Mouse (Mus musculus) embryonic facial prominence, embryonic 15.5 days (tissue): Measurements from ENCODE around the gene Gsg1l. TPM values are rescaled to one million over a fixed set of nuclear protein-coding genes. Genes with fewer than 3 reads are reported as not detected.

ENCODE experiments used
- ATAC-seq: fragments of 200-750 bp; cut with Nextera tagmentation; 2 replicates; pipeline ENCODE4 v1.8.0; 2017; ENCODE audit warnings: low read depth, moderate TSS enrichment; ENCODE audit not compliant: insufficient number of reproducible peaks, low FRiP score, low TSS enrichment
- H3K27ac ChIP-seq: fragments of 300-500 bp; sonication (generic); replicated peaks from 2 replicates; pipeline ENCODE4 v1.5.1; 2015; ENCODE audit warnings: mild to moderate bottlenecking, inconsistent platforms
- H3K27me3 ChIP-seq: fragments of 300-500 bp; sonication (generic); 2 replicates; pipeline ENCODE4 v1.6.1; 2015; ENCODE audit warnings: inconsistent platforms
- H3K36me3 ChIP-seq: fragments of 300-500 bp; sonication (generic); 2 replicates; pipeline ENCODE4 v1.6.1; 2015; ENCODE audit warnings: mild to moderate bottlenecking, inconsistent platforms
- H3K4me1 ChIP-seq: fragments of 300-500 bp; sonication (generic); 2 replicates; pipeline ENCODE4 v1.6.1; 2015; ENCODE audit warnings: inconsistent platforms
- H3K4me2 ChIP-seq: fragments of 300-500 bp; sonication (generic); replicated peaks from 2 replicates; pipeline ENCODE4 v1.6.1; 2015; ENCODE audit warnings: mild to moderate bottlenecking, inconsistent platforms
- H3K4me3 ChIP-seq: fragments of 300-500 bp; sonication (generic); replicated peaks from 2 replicates; pipeline ENCODE4 v1.5.1; 2015; ENCODE audit warnings: mild to moderate bottlenecking, inconsistent platforms
- H3K9ac ChIP-seq: fragments of 300-500 bp; sonication (generic); 2 replicates; pipeline ENCODE4 v1.6.1; 2015; ENCODE audit warnings: inconsistent platforms
- H3K9me3 ChIP-seq: fragments of 300-500 bp; sonication (generic); replicated peaks from 2 replicates; pipeline ENCODE4 v1.6.1; 2016; ENCODE audit warnings: inconsistent platforms
- WGBS: fragments of 180-500 bp; shearing (Covaris S2); methylation state at CpG from one replicate; pipeline ENCODE4 v1.1.7; 2015; 5-methylcytosine and 5-hydroxymethylcytosine counted together
- polyA plus RNA-seq: library from polyadenylated mRNA; unstranded; fragments of >200 nt; fragmentation: Nextera tagmentation; extraction: Ambion mirVana; gene quantifications from 2 replicates; pipeline ENCODE4 v1.2.1, GENCODE M21; 2015

Gene Gsg1l
- polyA plus RNA-seq, 1 experiment from 2014 or later: 2.6 TPM

DNA sequence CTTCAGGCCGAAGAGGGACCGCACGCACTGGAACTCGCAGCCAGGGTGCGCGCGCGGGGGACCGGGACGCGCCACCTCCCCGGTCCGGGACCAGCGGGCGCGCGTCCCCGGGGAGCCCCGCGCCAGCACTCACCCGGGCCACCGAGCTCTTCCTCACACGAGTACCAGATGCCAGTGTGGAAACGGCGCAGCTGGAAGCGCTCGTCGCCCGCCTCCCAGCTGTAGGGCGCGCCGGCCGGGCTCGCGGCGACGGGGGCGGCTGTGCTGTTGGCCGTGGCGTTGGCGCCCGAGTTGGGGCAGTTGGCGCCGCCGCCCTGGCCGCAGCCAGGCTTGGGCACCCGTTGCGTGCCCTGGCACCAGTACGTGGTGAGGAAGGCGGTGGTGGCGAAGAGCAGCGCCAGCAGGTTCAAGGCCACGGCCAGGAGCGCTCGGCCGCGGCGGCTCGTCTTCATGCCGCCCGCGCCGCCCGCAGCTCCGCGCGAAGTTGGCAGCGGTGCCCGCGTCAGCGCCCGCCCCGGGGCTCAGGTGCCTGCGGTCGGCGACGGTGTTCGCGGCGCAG is 405 bp downstream of the Gsg1l start:
- Histone ChIP-seq H3K4me2 (peak overlapping the region; percentile 99), H3K4me3 (peak overlapping the region; percentile 50), H3K9ac (peak overlapping the region; percentile 35; the same call in 1 of the 2 replicates), H3K27ac (no peak overlapping the region), H3K4me1 (peaks cover 36% of the 10 kb centered on the region), H3K36me3 (no peaks in the 10 kb centered on the region), H3K9me3 (no peaks in the 10 kb centered on the region), H3K27me3 (peaks cover 65% of the 10 kb centered on the region)
- no peak for ATAC-seq
- WGBS: under 1% methylated on average over 80 of the region's 80 CpGs

DNA sequence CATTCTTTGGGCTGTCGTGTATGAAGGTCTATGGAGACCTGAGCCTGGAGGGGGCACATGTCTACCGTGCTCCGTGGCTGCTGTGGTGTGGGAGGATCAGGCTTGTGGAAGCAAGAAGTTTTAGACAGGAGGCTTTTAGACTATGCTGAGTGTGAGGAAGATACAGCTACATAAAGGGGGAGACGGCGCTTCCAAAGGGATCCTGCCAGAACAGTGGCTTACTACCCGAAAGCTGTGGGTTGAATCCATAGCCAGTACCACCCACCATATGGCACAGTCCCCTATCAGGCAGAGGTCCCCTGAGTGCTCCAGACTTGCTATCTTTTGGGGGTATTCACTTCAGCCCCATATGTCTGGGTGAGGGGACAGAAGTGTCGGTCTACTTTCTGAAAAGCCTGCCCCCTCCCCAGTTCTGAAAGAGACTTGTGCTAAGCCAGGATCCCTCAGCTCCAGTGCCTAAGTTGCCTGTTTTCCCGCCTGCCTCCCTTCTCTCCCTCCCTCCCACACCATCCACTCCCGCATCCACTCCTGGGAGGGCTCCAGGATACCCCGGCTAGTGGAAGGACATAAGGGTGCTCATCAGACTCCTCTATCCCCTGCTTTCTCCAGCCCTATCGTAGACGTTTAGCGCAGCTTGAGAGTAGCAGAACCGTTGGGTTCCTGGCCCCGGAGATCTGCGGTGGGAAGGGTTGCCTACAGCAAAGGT is 1.1 kb downstream of the Gsg1l start:
- H3K27ac ChIP-seq: no peak overlapping the region
- peaks cover 65% of the 10 kb centered on the region for H3K27me3 ChIP-seq
- 19% methylated on average over 16 of the region's 16 CpGs for WGBS
- H3K4me1 ChIP-seq: peaks cover 29% of the 10 kb centered on the region
- H3K9me3 ChIP-seq: no peaks in the 10 kb centered on the region
- H3K36me3 ChIP-seq: no peaks in the 10 kb centered on the region
- H3K4me2 ChIP-seq: peak overlapping the region; percentile 99
- ATAC-seq: no peak
- H3K9ac ChIP-seq: 0 out of 2 replicates have a peak overlapping the region, but pooled peaks have one; percentile 35
- peak overlapping the region; percentile 50 for H3K4me3 ChIP-seq

DNA sequence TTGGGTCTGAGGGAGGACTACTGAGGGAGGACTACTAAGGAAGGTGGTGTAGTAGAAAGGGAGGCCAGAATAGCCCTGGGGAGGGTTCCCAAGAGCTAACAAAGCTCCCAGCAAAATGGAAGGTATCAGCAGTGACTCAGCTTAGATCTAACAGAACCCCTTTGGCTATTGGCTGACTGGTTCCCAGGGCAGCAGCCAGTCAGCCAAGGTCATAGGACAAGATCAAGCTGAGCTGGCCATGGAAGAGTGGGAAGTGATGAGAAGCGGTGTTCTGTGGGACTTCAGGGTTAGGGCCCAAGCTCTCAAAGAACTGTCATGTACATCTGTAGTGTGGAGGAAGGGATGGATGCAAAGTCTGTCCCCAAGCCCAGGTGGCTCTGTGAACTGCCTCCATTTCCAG is 5.3 kb downstream of the Gsg1l start:
- no peak overlapping the region for H3K4me2 ChIP-seq
- H3K9ac ChIP-seq: no peak overlapping the region
- H3K27ac ChIP-seq: no peak overlapping the region
- no peak overlapping the region for H3K4me3 ChIP-seq
- peaks cover 32% of the 10 kb centered on the region for H3K27me3 ChIP-seq
- H3K4me1 ChIP-seq: peaks cover 11% of the 10 kb centered on the region; the same call in 1 of the 2 replicates
- no peaks in the 10 kb centered on the region for H3K9me3 ChIP-seq
- 89% methylated on average over 1 of the region's 1 CpGs for WGBS
- no peaks in the 10 kb centered on the region for H3K36me3 ChIP-seq
- ATAC-seq: no peak

DNA sequence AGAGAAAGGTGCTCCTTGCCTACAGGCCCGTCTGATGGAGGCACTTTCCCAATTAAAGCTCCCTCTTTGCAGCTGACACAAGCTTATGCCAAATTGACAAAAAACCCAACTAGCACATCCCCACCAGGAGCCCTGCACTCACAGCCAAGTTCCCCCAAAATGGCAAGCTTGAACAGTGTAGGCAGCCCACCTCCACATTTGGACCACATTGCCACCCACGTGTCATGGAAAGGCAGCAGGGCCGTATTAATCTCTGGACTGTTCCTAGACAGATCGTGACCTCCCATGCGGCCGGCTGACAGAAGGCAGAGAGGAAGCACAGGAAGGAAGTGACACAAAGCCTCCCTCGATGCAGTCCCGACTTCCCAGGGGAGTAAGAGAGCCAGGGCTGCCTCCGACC is 7.2 kb downstream of the Gsg1l start:
- Histone ChIP-seq H3K9ac (no peak overlapping the region), H3K4me2 (no peak overlapping the region), H3K4me3 (no peak overlapping the region), H3K27me3 (peaks cover 14% of the 10 kb centered on the region), H3K4me1 (no peaks in the 10 kb centered on the region), H3K36me3 (no peaks in the 10 kb centered on the region), H3K27ac (no peak overlapping the region), H3K9me3 (no peaks in the 10 kb centered on the region)
- WGBS: 59% methylated on average over 9 of the region's 9 CpGs
- no peak for ATAC-seq

DNA sequence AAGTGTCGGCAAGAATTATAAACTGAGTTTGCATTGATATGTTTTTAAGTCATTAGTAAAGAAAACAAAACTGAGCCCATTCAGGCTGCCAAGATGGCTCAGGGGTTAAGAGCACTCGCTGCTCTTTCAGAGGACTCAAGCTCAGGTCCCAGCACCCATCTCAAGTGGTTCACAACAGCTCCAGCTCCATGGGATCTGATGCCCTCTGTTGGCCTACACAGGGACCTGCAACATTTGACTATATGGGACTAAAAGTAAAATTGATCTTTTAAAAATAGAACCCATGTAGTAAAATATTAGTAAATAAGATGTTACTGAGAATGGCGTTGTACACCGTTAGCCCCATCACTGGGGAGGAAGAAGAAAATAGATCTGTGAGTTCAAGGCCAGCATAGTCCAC is 11.9 kb downstream of the Gsg1l start:
- Histone ChIP-seq H3K4me3 (no peak overlapping the region), H3K27ac (no peak overlapping the region), H3K27me3 (no peaks in the 10 kb centered on the region), H3K36me3 (no peaks in the 10 kb centered on the region), H3K4me2 (no peak overlapping the region), H3K9me3 (no peaks in the 10 kb centered on the region), H3K9ac (no peak overlapping the region), H3K4me1 (peaks cover 16% of the 10 kb centered on the region; the same call in 1 of the 2 replicates)
- 91% methylated on average over 4 of the region's 4 CpGs for WGBS
- ATAC-seq: no peak

DNA sequence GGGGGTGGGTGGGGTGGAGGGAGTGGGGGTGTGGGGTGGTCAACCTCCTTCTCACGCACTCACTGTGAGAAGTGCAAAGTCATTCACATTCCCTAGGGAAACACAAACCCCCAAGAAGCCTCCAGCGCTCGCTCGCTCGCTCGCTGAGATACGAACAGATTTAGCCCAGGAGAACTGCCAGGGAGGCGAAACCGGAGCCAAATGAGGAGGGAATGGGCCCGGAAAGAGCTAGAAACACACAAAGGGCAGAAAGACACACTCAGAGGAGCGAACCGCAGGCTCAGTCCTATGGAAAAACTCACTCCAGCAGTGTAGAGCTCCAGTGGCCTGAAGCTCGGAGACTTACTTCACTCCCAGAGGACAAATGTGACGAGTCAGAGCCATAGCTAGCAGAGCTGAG is 15.4 kb downstream of the Gsg1l start:
- no peaks in the 10 kb centered on the region for H3K36me3 ChIP-seq
- no peak overlapping the region for H3K4me2 ChIP-seq
- 38% methylated on average over 14 of the region's 14 CpGs for WGBS
- H3K4me1 ChIP-seq: peaks cover 16% of the 10 kb centered on the region; the same call in 1 of the 2 replicates
- H3K27me3 ChIP-seq: no peaks in the 10 kb centered on the region
- no peak overlapping the region for H3K9ac ChIP-seq
- no peak for ATAC-seq
- H3K9me3 ChIP-seq: no peaks in the 10 kb centered on the region
- H3K27ac ChIP-seq: 0 out of 2 replicates have a peak overlapping the region, but pooled peaks have one; percentile 48
- no peak overlapping the region for H3K4me3 ChIP-seq

DNA sequence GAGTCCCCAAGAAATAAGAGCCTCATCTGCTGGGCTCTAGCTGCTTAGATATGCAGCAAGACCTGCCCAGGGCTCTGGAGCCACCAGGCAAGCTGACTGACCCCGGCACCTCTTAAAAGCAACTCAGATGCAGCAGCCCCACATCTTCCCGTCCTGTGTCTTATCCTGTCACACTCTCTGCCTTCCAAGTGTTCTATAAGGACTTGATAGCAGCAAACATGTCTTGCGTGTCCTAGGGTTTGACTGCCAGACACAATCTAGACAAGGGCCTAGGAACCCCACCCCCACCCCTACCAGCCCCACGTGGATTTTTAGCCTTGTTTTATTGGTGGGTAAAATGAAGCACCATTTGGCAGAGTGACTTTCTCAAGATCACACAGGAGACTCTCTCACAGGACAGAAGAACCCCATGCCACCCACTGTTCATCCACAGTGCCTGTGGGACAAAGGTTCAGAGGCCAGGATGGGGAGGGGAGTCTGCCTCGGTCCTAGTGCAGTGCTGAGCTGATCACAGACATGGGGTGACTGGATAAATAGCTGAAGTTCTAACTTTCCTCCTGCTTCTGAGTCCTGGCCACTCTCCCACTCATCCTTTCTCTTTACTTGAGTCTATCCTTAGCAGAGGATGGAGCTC is 16.9 kb downstream of the Gsg1l start:
- no peak for ATAC-seq
- 72% methylated on average over 5 of the region's 5 CpGs for WGBS

DNA sequence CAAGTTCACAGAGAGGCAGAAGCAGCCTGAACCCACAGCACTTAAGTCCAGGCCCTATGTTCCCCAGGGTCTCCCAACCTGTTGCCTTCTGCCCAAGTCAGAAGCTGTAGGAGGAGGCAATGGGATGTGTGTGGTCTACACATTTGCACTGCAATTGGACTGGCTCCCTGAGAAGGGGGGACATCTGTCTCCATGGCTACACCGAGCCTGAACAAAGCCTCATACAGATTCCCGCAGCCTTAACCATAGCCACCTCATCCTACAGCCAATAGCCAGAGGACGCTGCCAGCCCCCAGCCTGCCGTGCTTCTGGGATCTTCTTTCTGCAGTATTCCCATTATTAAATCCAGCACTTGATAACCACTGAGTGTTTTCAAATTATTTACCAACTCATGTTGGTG is 20.0 kb downstream of the Gsg1l start:
- Histone ChIP-seq H3K4me1 (peaks cover 14% of the 10 kb centered on the region; the same call in 1 of the 2 replicates), H3K9ac (no peak overlapping the region), H3K4me3 (no peak overlapping the region), H3K9me3 (no peaks in the 10 kb centered on the region), H3K36me3 (no peaks in the 10 kb centered on the region), H3K4me2 (no peak overlapping the region), H3K27me3 (no peaks in the 10 kb centered on the region), H3K27ac (no peak overlapping the region)
- WGBS: 52% methylated on average over 4 of the region's 4 CpGs
- ATAC-seq: no peak

More for the DNA sequence above, 16.9 kb downstream of the Gsg1l start:
- no peak overlapping the region for H3K27ac ChIP-seq
- H3K4me3 ChIP-seq: no peak overlapping the region
- no peak overlapping the region for H3K9ac ChIP-seq
- no peaks in the 10 kb centered on the region for H3K27me3 ChIP-seq
- H3K9me3 ChIP-seq: no peaks in the 10 kb centered on the region
- no peaks in the 10 kb centered on the region for H3K36me3 ChIP-seq
- no peak overlapping the region for H3K4me2 ChIP-seq
- H3K4me1 ChIP-seq: peaks cover 16% of the 10 kb centered on the region; the same call in 1 of the 2 replicates

DNA sequence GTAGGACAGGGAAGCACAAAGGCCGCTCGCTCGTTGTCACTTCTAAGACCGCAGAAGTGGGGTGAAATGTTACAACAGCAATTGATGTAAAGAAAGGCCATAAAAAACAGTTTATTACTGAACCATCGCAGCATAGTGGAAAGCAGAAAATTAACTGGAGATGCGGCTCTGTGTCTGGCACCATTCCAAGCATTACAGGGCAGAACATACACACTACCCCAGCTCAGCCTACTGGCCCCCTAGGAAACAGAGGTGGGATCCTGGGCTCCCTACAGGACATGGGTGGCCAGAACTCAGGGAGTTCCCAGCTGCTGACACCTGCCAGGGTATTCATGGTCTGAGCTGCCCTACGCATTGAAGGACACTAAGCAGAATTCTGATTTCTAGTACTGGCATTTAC is 23.3 kb downstream of the Gsg1l start:
- no peak for ATAC-seq
- WGBS: 54% methylated on average over 7 of the region's 7 CpGs
- no peak overlapping the region for H3K9ac ChIP-seq
- no peaks in the 10 kb centered on the region for H3K36me3 ChIP-seq
- 0 out of 2 replicates have a peak, but pooled peaks cover 3% of the 10 kb centered on the region for H3K4me1 ChIP-seq
- no peaks in the 10 kb centered on the region for H3K9me3 ChIP-seq
- no peak overlapping the region for H3K27ac ChIP-seq
- 0 out of 2 replicates have a peak, but pooled peaks cover 5% of the 10 kb centered on the region for H3K27me3 ChIP-seq
- no peak overlapping the region for H3K4me2 ChIP-seq
- no peak overlapping the region for H3K4me3 ChIP-seq

DNA sequence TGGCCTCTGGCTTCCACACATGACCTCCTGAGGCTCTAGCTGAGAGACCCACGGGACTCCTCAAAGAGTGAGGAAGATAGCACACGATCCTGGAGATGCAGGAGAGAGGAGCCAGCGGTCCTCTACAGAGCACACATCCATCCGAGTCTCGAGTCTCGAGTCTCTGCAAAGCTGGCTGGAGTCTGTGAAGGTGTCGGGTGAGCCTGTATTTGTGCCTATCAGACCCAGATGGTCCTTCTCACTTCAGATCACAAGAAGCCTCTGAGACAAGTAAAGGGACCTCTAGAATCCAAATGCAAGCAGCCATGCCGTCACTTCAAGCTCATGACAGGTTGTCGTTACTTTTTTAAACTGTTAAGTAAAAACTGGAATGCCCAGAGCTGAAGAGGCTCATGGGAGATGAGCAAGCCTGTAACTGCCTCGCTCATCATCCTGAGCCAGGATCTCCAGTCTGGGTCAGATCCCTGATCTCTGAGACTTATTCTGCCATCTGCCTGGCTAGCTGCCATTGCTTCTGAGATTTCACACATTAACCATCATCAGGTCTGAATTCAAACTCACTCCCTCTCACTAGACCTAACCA is 24.8 kb downstream of the Gsg1l start:
- H3K4me2 ChIP-seq: no peak overlapping the region
- no peaks in the 10 kb centered on the region for H3K36me3 ChIP-seq
- WGBS: 68% methylated on average over 10 of the region's 10 CpGs
- no peaks in the 10 kb centered on the region for H3K9me3 ChIP-seq
- H3K27me3 ChIP-seq: 0 out of 2 replicates have a peak, but pooled peaks cover 5% of the 10 kb centered on the region
- H3K9ac ChIP-seq: no peak overlapping the region
- H3K4me1 ChIP-seq: 0 out of 2 replicates have a peak, but pooled peaks cover 3% of the 10 kb centered on the region
- H3K4me3 ChIP-seq: no peak overlapping the region
- ATAC-seq: no peak
- H3K27ac ChIP-seq: no peak overlapping the region

DNA sequence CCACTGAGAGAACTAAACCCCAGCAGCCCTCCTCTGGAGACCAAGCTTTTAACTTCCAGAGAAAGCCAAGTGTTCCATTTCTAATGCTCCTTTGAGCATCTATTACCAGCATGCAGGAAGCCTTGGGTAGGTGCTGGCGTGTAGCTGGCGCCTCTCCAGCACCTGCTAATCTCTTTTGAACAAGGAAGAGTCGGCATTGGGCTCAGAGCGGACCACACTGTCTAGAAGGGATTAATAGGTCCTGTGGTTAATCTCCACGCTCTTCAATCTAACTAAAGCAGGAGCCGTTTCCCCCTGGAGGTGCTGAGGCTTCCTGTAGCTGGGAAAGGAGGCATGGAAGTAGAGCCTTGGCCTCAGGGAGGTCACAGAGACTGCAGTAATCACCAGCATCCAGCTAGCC is 27.6 kb downstream of the Gsg1l start:
- Histone ChIP-seq H3K9me3 (no peaks in the 10 kb centered on the region), H3K27ac (no peak overlapping the region), H3K4me1 (0 out of 2 replicates have a peak, but pooled peaks cover 3% of the 10 kb centered on the region), H3K36me3 (no peaks in the 10 kb centered on the region), H3K9ac (no peak overlapping the region), H3K4me2 (no peak overlapping the region), H3K27me3 (0 out of 2 replicates have a peak, but pooled peaks cover 5% of the 10 kb centered on the region), H3K4me3 (no peak overlapping the region)
- WGBS: 50% methylated on average over 6 of the region's 6 CpGs
- ATAC-seq: no peak
